Mouse (Mus musculus) midbrain, embryonic 13.5 days (tissue): ENCODE data around the gene Hmgb1. TPM values are rescaled to one million over a fixed set of nuclear protein-coding genes. Genes with fewer than 3 reads are reported as not detected.
"Not testable (repeated sequence)": the region's sequence is repeated elsewhere in the genome, so short reads cannot be mapped to it uniquely, and the experiment has no call there.

Source experiments
- ATAC-seq: fragments of 200-750 bp; cut with Nextera tagmentation; 2 replicates; pipeline ENCODE4 v1.8.0; 2017; ENCODE audit warnings: mild to moderate bottlenecking, moderate TSS enrichment, moderate library complexity
- H3K27ac ChIP-seq: fragments of 300-500 bp; sonication (generic); 2 replicates; pipeline ENCODE4 v1.5.1; 2015; ENCODE audit warnings: inconsistent platforms, mild to moderate bottlenecking, moderate library complexity
- H3K27me3 ChIP-seq: fragments of 300-500 bp; sonication (generic); 2 replicates; pipeline ENCODE4 v1.6.1; 2015; ENCODE audit warnings: mild to moderate bottlenecking, inconsistent platforms
- H3K36me3 ChIP-seq: fragments of 300-500 bp; sonication (generic); 2 replicates; pipeline ENCODE4 v1.6.1; 2015; ENCODE audit warnings: mild to moderate bottlenecking, inconsistent platforms
- H3K4me1 ChIP-seq: fragments of 300-500 bp; sonication (generic); replicated peaks from 2 replicates; pipeline ENCODE4 v1.6.1; 2015; ENCODE audit warnings: inconsistent platforms
- H3K4me2 ChIP-seq: fragments of 300-500 bp; sonication (generic); replicated peaks from 2 replicates; pipeline ENCODE4 v1.6.1; 2015; ENCODE audit warnings: moderate library complexity, mild to moderate bottlenecking, inconsistent platforms
- H3K4me3 ChIP-seq: fragments of 300-500 bp; sonication (generic); replicated peaks from 2 replicates; pipeline ENCODE4 v1.5.1; 2015; ENCODE audit warnings: mild to moderate bottlenecking, inconsistent platforms
- H3K9ac ChIP-seq: fragments of 300-500 bp; sonication (generic); replicated peaks from 2 replicates; pipeline ENCODE4 v1.6.1; 2015; ENCODE audit warnings: mild to moderate bottlenecking, inconsistent platforms
- H3K9me3 ChIP-seq: fragments of 300-500 bp; sonication (generic); 2 replicates; pipeline ENCODE4 v1.6.1; 2016; ENCODE audit warnings: mild to moderate bottlenecking, inconsistent platforms
- WGBS: fragments of 180-500 bp; shearing (Covaris S2); methylation state at CpG from one replicate; pipeline ENCODE4 v1.1.7; 2015; 5-methylcytosine and 5-hydroxymethylcytosine counted together
- polyA plus RNA-seq: library from polyadenylated mRNA; unstranded; fragments of >200 nt; fragmentation: Nextera tagmentation; extraction: Ambion mirVana; gene quantifications from 2 replicates; pipeline ENCODE4 v1.2.1, GENCODE M21; 2015

Hmgb1 gene
- polyA plus RNA-seq, 1 experiment from 2014 or later: 1,097 TPM

GRCm38 (mm10) chr5:149138087-149138486 is 46.2 kb downstream of the Hmgb1 start:
- 91% methylated on average over 6 of the region's 6 CpGs for WGBS
- not testable (repeated sequence) for H3K9ac ChIP-seq, H3K27me3 ChIP-seq, H3K27ac ChIP-seq, H3K36me3 ChIP-seq, H3K9me3 ChIP-seq, H3K4me1 ChIP-seq, H3K4me3 ChIP-seq, H3K4me2 ChIP-seq, ATAC-seq

- Histone ChIP-seq H3K4me3 (no peak overlapping the region), H3K9ac (no peak overlapping the region), H3K4me2 (no peak overlapping the region), H3K27me3 (no peaks in the 10 kb centered on the region), H3K4me1 (no peaks in the 10 kb centered on the region), H3K27ac (no peak overlapping the region), H3K9me3 (no peaks in the 10 kb centered on the region), H3K36me3 (no peaks in the 10 kb centered on the region)
- ATAC-seq: no peak
- WGBS: 82% methylated on average over 3 of the region's 3 CpGs
Observed at GRCm38 (mm10) chr5:149137447-149137846, 46.8 kb downstream of the Hmgb1 start.

GRCm38 (mm10) chr5:149136933-149137365 is 47.3 kb downstream of the Hmgb1 start:
- Histone ChIP-seq H3K9ac (no peak overlapping the region), H3K27me3 (no peaks in the 10 kb centered on the region), H3K4me2 (no peak overlapping the region), H3K4me3 (no peak overlapping the region), H3K36me3 (no peaks in the 10 kb centered on the region), H3K27ac (no peak overlapping the region), H3K9me3 (no peaks in the 10 kb centered on the region), H3K4me1 (no peaks in the 10 kb centered on the region)
- WGBS: 90% methylated on average over 4 of the region's 4 CpGs
- no peak for ATAC-seq

- no peak overlapping the region for H3K27ac ChIP-seq
- no peak overlapping the region for H3K9ac ChIP-seq
- H3K4me3 ChIP-seq: no peak overlapping the region
- no peak overlapping the region for H3K4me2 ChIP-seq
- H3K4me1 ChIP-seq: no peaks in the 10 kb centered on the region
- 82% methylated on average over 10 of the region's 10 CpGs for WGBS
- no peaks in the 10 kb centered on the region for H3K36me3 ChIP-seq
- no peak for ATAC-seq
- no peaks in the 10 kb centered on the region for H3K9me3 ChIP-seq
- H3K27me3 ChIP-seq: no peaks in the 10 kb centered on the region
Observed at GRCm38 (mm10) chr5:149135455-149136354, 48.6 kb downstream of the Hmgb1 start.

- Histone ChIP-seq H3K4me2 (no peak overlapping the region), H3K36me3 (no peaks in the 10 kb centered on the region), H3K4me1 (no peaks in the 10 kb centered on the region), H3K4me3 (no peak overlapping the region), H3K9ac (no peak overlapping the region), H3K27me3 (no peaks in the 10 kb centered on the region), H3K27ac (no peak overlapping the region), H3K9me3 (no peaks in the 10 kb centered on the region)
- no peak for ATAC-seq
- WGBS: 81% methylated on average over 10 of the region's 10 CpGs
Observed at GRCm38 (mm10) chr5:149134751-149135454, 49.4 kb downstream of the Hmgb1 start.

GRCm38 (mm10) chr5:149128473-149128872 is 55.8 kb downstream of the Hmgb1 start:
- Histone ChIP-seq H3K27me3 (no peaks in the 10 kb centered on the region), H3K4me3 (no peak overlapping the region), H3K9ac (no peak overlapping the region), H3K36me3 (no peaks in the 10 kb centered on the region), H3K4me1 (no peaks in the 10 kb centered on the region), H3K4me2 (no peak overlapping the region), H3K9me3 (no peaks in the 10 kb centered on the region), H3K27ac (no peak overlapping the region)
- ATAC-seq: no peak
- WGBS: 91% methylated on average over 15 of the region's 15 CpGs

- no peak overlapping the region for H3K4me3 ChIP-seq
- no peak overlapping the region for H3K4me2 ChIP-seq
- H3K9ac ChIP-seq: no peak overlapping the region
- no peaks in the 10 kb centered on the region for H3K27me3 ChIP-seq
- no peaks in the 10 kb centered on the region for H3K9me3 ChIP-seq
- ATAC-seq: no peak
- H3K4me1 ChIP-seq: no peaks in the 10 kb centered on the region
- no peak overlapping the region for H3K27ac ChIP-seq
- H3K36me3 ChIP-seq: no peaks in the 10 kb centered on the region
- 90% methylated on average over 6 of the region's 6 CpGs for WGBS
Observed at GRCm38 (mm10) chr5:149123795-149124194, 60.5 kb downstream of the Hmgb1 start.

GRCm38 (mm10) chr5:149119341-149119881 is 64.9 kb downstream of the Hmgb1 start:
- no peak overlapping the region for H3K4me2 ChIP-seq
- H3K4me3 ChIP-seq: no peak overlapping the region
- no peaks in the 10 kb centered on the region for H3K36me3 ChIP-seq
- no peaks in the 10 kb centered on the region for H3K27me3 ChIP-seq
- 88% methylated on average over 16 of the region's 16 CpGs for WGBS
- no peak overlapping the region for H3K9ac ChIP-seq
- no peak overlapping the region for H3K27ac ChIP-seq
- H3K9me3 ChIP-seq: no peaks in the 10 kb centered on the region
- H3K4me1 ChIP-seq: peaks cover 14% of the 10 kb centered on the region
- ATAC-seq: no peak

- 21% methylated on average over 7 of the region's 7 CpGs for WGBS
- Histone ChIP-seq H3K27me3 (no peaks in the 10 kb centered on the region), H3K9ac (no peak overlapping the region), H3K4me3 (no peak overlapping the region), H3K9me3 (no peaks in the 10 kb centered on the region), H3K4me2 (no peak overlapping the region), H3K27ac (no peak overlapping the region), H3K4me1 (peaks cover 24% of the 10 kb centered on the region), H3K36me3 (no peaks in the 10 kb centered on the region)
- ATAC-seq: no peak
Observed at GRCm38 (mm10) chr5:149117815-149118547, 66.3 kb downstream of the Hmgb1 start.

- no peak overlapping the region for H3K27ac ChIP-seq
- WGBS: 47% methylated on average over 9 of the region's 9 CpGs
- H3K4me3 ChIP-seq: no peak overlapping the region
- no peak overlapping the region for H3K9ac ChIP-seq
- no peaks in the 10 kb centered on the region for H3K27me3 ChIP-seq
- no peak for ATAC-seq
- peaks cover 31% of the 10 kb centered on the region for H3K4me1 ChIP-seq
- H3K36me3 ChIP-seq: no peaks in the 10 kb centered on the region
- no peaks in the 10 kb centered on the region for H3K9me3 ChIP-seq
- no peak overlapping the region for H3K4me2 ChIP-seq
Observed at GRCm38 (mm10) chr5:149114587-149114986, 69.7 kb downstream of the Hmgb1 start.

- no peak for ATAC-seq
- Histone ChIP-seq H3K27ac (no peak overlapping the region), H3K9me3 (no peaks in the 10 kb centered on the region), H3K27me3 (no peaks in the 10 kb centered on the region), H3K4me1 (peaks cover 31% of the 10 kb centered on the region), H3K4me3 (no peak overlapping the region), H3K4me2 (no peak overlapping the region), H3K36me3 (no peaks in the 10 kb centered on the region), H3K9ac (no peak overlapping the region)
- 59% methylated on average over 7 of the region's 7 CpGs for WGBS
Observed at GRCm38 (mm10) chr5:149114034-149114433, 70.3 kb downstream of the Hmgb1 start.

- Histone ChIP-seq H3K27ac (no peak overlapping the region), H3K27me3 (no peaks in the 10 kb centered on the region), H3K4me1 (peaks cover 31% of the 10 kb centered on the region), H3K9ac (no peak overlapping the region), H3K4me2 (no peak overlapping the region), H3K4me3 (no peak overlapping the region), H3K9me3 (no peaks in the 10 kb centered on the region), H3K36me3 (no peaks in the 10 kb centered on the region)
- ATAC-seq: no peak
- 76% methylated on average over 7 of the region's 7 CpGs for WGBS
Observed at GRCm38 (mm10) chr5:149113439-149113838, 70.8 kb downstream of the Hmgb1 start.
